Mouse (Mus musculus) erythroblast, embryonic 14.5 days (primary cell): ENCODE data around the gene Necab3.

ENCODE experiments used
- GATA1 ChIP-seq: IDR thresholded peaks from 2 replicates; pipeline ENCODE4 v1.6.1; 2012; ENCODE audit warnings: low read length, inconsistent platforms, mixed read lengths
- TAL1 ChIP-seq: IDR thresholded peaks from 3 replicates; pipeline ENCODE4 v1.6.1; 2012; ENCODE audit warnings: low read length, inconsistent platforms, mixed read lengths

- no peak for TF ChIP-seq GATA1
- no peak for TF ChIP-seq TAL1
These were observed 41.9 kb upstream of the Necab3 start for GRCm38 (mm10) chr2:154600586-154600985.
